ENCODE assay signal across 19 mouse cellular contexts in genomic region chr13:111520456-111520855, GRCm38 (mm10). TPM values are rescaled to one million over a fixed set of nuclear protein-coding genes. Genes with fewer than 3 reads are reported as not detected.
"Had no signal": no experiment of that assay in that cellular context is flagged by ENCODE, and none has a peak within 500 bp of the region (broad histone marks: within the 10 kb centered on the region; RNA-seq: fewer than 3 reads in every experiment).

No protein-coding gene starts in this region.

- H3K4me2 ChIP-seq: kidney, embryonic 15.5 days; limb, embryonic 12.5 days; liver, embryonic 15.5 days; lung, embryonic 15.5 days; midbrain, embryonic 13.5 days had no signal

- H3K4me3 ChIP-seq: kidney, embryonic 15.5 days; limb, embryonic 12.5 days; liver, embryonic 15.5 days; lung, embryonic 15.5 days; midbrain, embryonic 13.5 days had no signal

- H3K27ac ChIP-seq: kidney, embryonic 15.5 days; limb, embryonic 12.5 days; liver, embryonic 15.5 days; lung, embryonic 15.5 days; midbrain, embryonic 13.5 days had no signal

- ATAC-seq: hindbrain, embryonic 16.5 days; inflammation-experienced regulatory T-cells, adult 6 months; midbrain, embryonic 13.5 days had no signal

- H3K4me1 ChIP-seq: kidney, embryonic 15.5 days; limb, embryonic 12.5 days; liver, embryonic 15.5 days; midbrain, embryonic 13.5 days had no signal

- H3K9ac ChIP-seq: kidney, embryonic 15.5 days; limb, embryonic 12.5 days; liver, embryonic 15.5 days; lung, embryonic 15.5 days; midbrain, embryonic 13.5 days had no signal

- DNase-seq: kidney, adult 2 months; kidney, postnatal 14 days; liver; right cerebral cortex, postnatal 14 days; thymus, postnatal 36 days had no signal

- H3K9me3 ChIP-seq: kidney, embryonic 15.5 days; limb, embryonic 12.5 days; liver, embryonic 15.5 days; lung, embryonic 15.5 days; midbrain, embryonic 13.5 days had no signal

- H3K27me3 ChIP-seq: kidney, embryonic 15.5 days; limb, embryonic 12.5 days; liver, embryonic 15.5 days; lung, embryonic 15.5 days; midbrain, embryonic 13.5 days had no signal

- H3K36me3 ChIP-seq: kidney, embryonic 15.5 days; limb, embryonic 12.5 days; liver, embryonic 15.5 days; lung, embryonic 15.5 days; midbrain, embryonic 13.5 days had no signal

RNA-seq across cellular contexts. Expression of gene Gm49496, which starts 29.3 kb away (rescaled TPM):
- total RNA-seq: layer of hippocampus, postnatal 25 days; left cerebral cortex, adult 8-10 months; left cerebral cortex, postnatal 25 days; midbrain, postnatal 0 days had no signal
- polyA plus RNA-seq: hindbrain, embryonic 16.5 days; inflammation-experienced regulatory T-cells, adult 6 months; kidney, adult 2 months; kidney, embryonic 15.5 days; large intestine, adult 2 months; limb, embryonic 12.5 days; liver, embryonic 15.5 days; lung, embryonic 15.5 days; midbrain, embryonic 13.5 days; midbrain, postnatal 0 days; neural tube, embryonic 14.5 days; thymus, postnatal 0 days had no signal
